Mouse (Mus musculus): ENCODE measurements at regions not wholly inside any gene's neighbourhood (a gene's known extent, or its start where the extent isn't known, plus 50 kb on each side); places are given as distances from the start of the nearest gene placed in this dataset.

- DNase-seq, result no peak
Observed at GRCm38 (mm10) chr10:54269785-54270184, 193.4 kb upstream of the Man1a start.

GRCm38 (mm10) chr10:54269354-54269753 is 192.9 kb upstream of the Man1a start:
- no peak for DNase-seq

- DNase-seq, result no peak
Observed at GRCm38 (mm10) chr10:54266656-54267055, 190.2 kb upstream of the Man1a start.

GRCm38 (mm10) chr10:54254874-54255641 is 178.6 kb upstream of the Man1a start:
- DNase-seq, result no peak

GRCm38 (mm10) chr10:54244995-54245394 is 168.6 kb upstream of the Man1a start:
- DNase-seq, result no peak

GRCm38 (mm10) chr10:54202362-54202761 is 126.0 kb upstream of the Man1a start:
- DNase-seq, result no peak

GRCm38 (mm10) chr10:54201727-54202126 is 125.3 kb upstream of the Man1a start:
- DNase-seq, result no peak

- DNase-seq, result peak; percentile 19
Observed at GRCm38 (mm10) chr10:54182670-54183069, 106.3 kb upstream of the Man1a start.

GRCm38 (mm10) chr10:54169320-54169719 is 92.9 kb upstream of the Man1a start:
- peak; percentile 10 for DNase-seq

- no peak for DNase-seq
Observed at GRCm38 (mm10) chr10:54161091-54161742, 84.8 kb upstream of the Man1a start.

GRCm38 (mm10) chr10:54153928-54154327 is 77.5 kb upstream of the Man1a start:
- no peak for DNase-seq

- DNase-seq, result no peak
Observed at GRCm38 (mm10) chr10:54132634-54133033, 56.2 kb upstream of the Man1a start.
